ENCODE assay signal across 8 mouse cellular contexts in the genomic region with DNA sequence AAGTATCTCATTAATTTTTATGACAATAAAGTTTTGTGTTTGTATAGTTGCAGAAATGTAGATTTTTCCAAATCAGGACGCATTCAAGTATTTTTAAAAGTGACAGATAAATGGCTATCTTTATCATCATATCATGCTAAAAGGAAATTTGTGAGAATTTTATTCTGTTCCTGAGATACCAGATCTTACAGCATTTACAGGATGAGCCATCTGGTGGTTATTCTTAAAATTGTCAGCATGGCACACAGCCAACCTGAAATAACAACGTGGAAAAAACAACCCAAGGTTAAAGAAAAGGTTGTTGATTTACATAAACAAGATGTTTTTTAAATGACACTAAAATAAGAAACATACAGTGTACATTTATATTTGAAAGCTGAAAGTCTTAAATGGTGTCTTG.
DNase-seq lines count a peak whose midpoint lies in the region; ATAC-seq and TF ChIP-seq lines count a peak whose summit lies in the region.

No protein-coding gene starts in this region.

- H3K9ac ChIP-seq in forebrain, embryonic 14.5 days (ENCODE audit: low read length): no peak overlapping the region
- no peak overlapping the region for H3K9ac ChIP-seq in forebrain, embryonic 11.5 days (ENCODE audit: low read length)
- no peak overlapping the region for H3K9ac ChIP-seq in CH12.LX (ENCODE audit: insufficient read depth, low read depth)

- H3K9me3 ChIP-seq in forebrain, embryonic 14.5 days (replicated peaks; ENCODE audit: control insufficient read depth, low read length): no peaks in the 10 kb centered on the region
- H3K9me3 ChIP-seq in forebrain, embryonic 11.5 days (ENCODE audit: control insufficient read depth, low read length): no peaks in the 10 kb centered on the region
- no peaks in the 10 kb centered on the region for H3K9me3 ChIP-seq in CH12.LX (replicated peaks; ENCODE audit: low read length)

- intact Hi-C loops in left cerebral cortex, postnatal 36 days (cut with DNase I): loop anchor here (2.0 to 10.0 kb wide), 2 partner anchors 171 to 299 kb away; partner anchors contain the start of genes Anks1b and Uhrf1bp1l

- ATAC-seq in forebrain, embryonic 14.5 days: no peak
- ATAC-seq in forebrain, embryonic 11.5 days (replicated peaks; ENCODE audit: low FRiP score): no peak

- H3K36me3 ChIP-seq in forebrain, embryonic 14.5 days (ENCODE audit: control insufficient read depth, insufficient read depth, low read length): no peaks in the 10 kb centered on the region
- H3K36me3 ChIP-seq in forebrain, embryonic 11.5 days (ENCODE audit: control insufficient read depth, insufficient read depth, low read length): no peaks in the 10 kb centered on the region
- no peaks in the 10 kb centered on the region for H3K36me3 ChIP-seq in CH12.LX (replicated peaks in 1 of 2; ENCODE audit: control insufficient read depth in 1 of 2, insufficient read depth in 1 of 2, low read length in 1 of 2)

- no peaks in the 10 kb centered on the region for H3K27me3 ChIP-seq in forebrain, embryonic 14.5 days (replicated peaks; ENCODE audit: control insufficient read depth, insufficient read depth, low read length)
- H3K27me3 ChIP-seq in forebrain, embryonic 11.5 days (ENCODE audit: control insufficient read depth, insufficient read depth, low read length): no peaks in the 10 kb centered on the region
- H3K27me3 ChIP-seq in CH12.LX (replicated peaks): no peaks in the 10 kb centered on the region

- WGBS in forebrain, embryonic 14.5 days: 45% methylated on average over 2 of the region's 2 CpGs
- 69% methylated on average over 2 of the region's 2 CpGs for WGBS in forebrain, embryonic 11.5 days

- H3K4me3 ChIP-seq in forebrain, embryonic 14.5 days (ENCODE audit: low read depth, low read length): no peak overlapping the region
- no peak overlapping the region for H3K4me3 ChIP-seq in forebrain, embryonic 11.5 days (ENCODE audit: low read depth, low read length)
- no peak overlapping the region for H3K4me3 ChIP-seq in CH12.LX (replicated peaks in 1 of 3; ENCODE audit: low read depth in 2 of 3, low read length in 2 of 3, poor library complexity in 1 of 3)

- H3K4me1 ChIP-seq in forebrain, embryonic 14.5 days (ENCODE audit: control insufficient read depth, insufficient read depth, low read length): no peaks in the 10 kb centered on the region
- H3K4me1 ChIP-seq in forebrain, embryonic 11.5 days (replicated peaks; ENCODE audit: control insufficient read depth, insufficient read depth, low read length): no peaks in the 10 kb centered on the region
- H3K4me1 ChIP-seq in CH12.LX (ENCODE audit: control insufficient read depth in 1 of 2, insufficient read depth in 2 of 2): no peaks in the 10 kb centered on the region

- DNase-seq in forebrain, embryonic 14.5 days (ENCODE audit: low spot score): peak; percentile 77
- DNase-seq in forebrain, embryonic 11.5 days (ENCODE audit: low spot score): no peak
- DNase-seq in left cerebral cortex, adult 11 months (ENCODE audit: low spot score): peak; percentile 23
- no peak for DNase-seq in left cerebral cortex, postnatal 36 days (ENCODE audit: low spot score in 2 of 2)
- DNase-seq in CH12.LX (ENCODE audit: extremely low read depth): peak; percentile 4
- DNase-seq in cerebellum, postnatal 25 days: peak; percentile 48 to 74
- no peak for DNase-seq in embryo, embryonic 11 days
- DNase-seq in urinary bladder, postnatal 36 days (ENCODE audit: low spot score in 2 of 2): no peak

- no peak for TF ChIP-seq POLR2A in CH12.LX (IDR thresholded peaks at IDR 0.05; ENCODE audit: low read depth, low read length)

- peak in 1 of 2 experiments; percentile 33; a peak in 2 of 4 replicates for TF ChIP-seq CTCF in CH12.LX (conservative IDR thresholded peaks at IDR 0.05 in 1 of 2, IDR thresholded peaks at IDR 0.05 in 1 of 2; ENCODE audit: low read depth in 2 of 2, low read length in 2 of 2)

- no peak overlapping the region for H3K4me2 ChIP-seq in forebrain, embryonic 14.5 days (ENCODE audit: low read length)
- H3K4me2 ChIP-seq in forebrain, embryonic 11.5 days (ENCODE audit: low read depth, low read length, severe bottlenecking): no peak overlapping the region
- no peak overlapping the region for H3K4me2 ChIP-seq in CH12.LX (ENCODE audit: insufficient read depth, low read depth, poor library complexity, severe bottlenecking)

- no peak for TF ChIP-seq RAD21 in CH12.LX (IDR thresholded peaks at IDR 0.05; ENCODE audit: low read depth, low read length)

- in situ Hi-C loops in CH12.LX (cut with MboI; ENCODE audit: low pct_ligation_motif_present, low pct_unique_long_range_greater_than_20kb, low sequenced_read_pairs): no loop called here

- dilution Hi-C loops in CH12.LX (cut with MboI; ENCODE audit: extremely low pct_ligation_motif_present, extremely low pct_unique_long_range_greater_than_20kb, low sequenced_read_pairs): no loop called here

- no peak overlapping the region for H3K27ac ChIP-seq in forebrain, embryonic 14.5 days (ENCODE audit: low read depth, low read length)
- no peak overlapping the region for H3K27ac ChIP-seq in forebrain, embryonic 11.5 days (ENCODE audit: low read depth, low read length)
- H3K27ac ChIP-seq in CH12.LX (ENCODE audit: insufficient read depth, low read depth): no peak overlapping the region

- no peaks in the 10 kb centered on the region for H3K79me2 ChIP-seq in CH12.LX (replicated peaks; ENCODE audit: control insufficient read depth, extremely low read depth, insufficient read depth, poor library complexity, severe bottlenecking)

- no peak for TF ChIP-seq EP300 in CH12.LX (IDR thresholded peaks at IDR 0.05; ENCODE audit: low read length)

TF ChIP-seq in CH12.LX, 34 proteins besides CTCF, POLR2A, EP300 and RAD21:
- TF ChIP-seq PAX5 (IDR thresholded peaks at IDR 0.05; ENCODE audit: low read length) (no peak), NELFE (IDR thresholded peaks at IDR 0.05; ENCODE audit: low read depth, low read length) (no peak), USF2 (conservative IDR thresholded peaks at IDR 0.05; ENCODE audit: low read depth, low read length) (no peak), MEF2A (IDR thresholded peaks at IDR 0.05; ENCODE audit: borderline replicate concordance, low read depth, low read length) (no peak), MAX (IDR thresholded peaks at IDR 0.05; ENCODE audit: low read length) (no peak), MYC (IDR thresholded peaks at IDR 0.05; ENCODE audit: low read depth, low read length) (no peak), ZC3H11A (IDR thresholded peaks at IDR 0.05; ENCODE audit: low read depth, low read length) (no peak)
TF ChIP-seq in CH12.LX: peak in this region for 0.

Comparison
In these comparisons a context has a peak if more than half of its experiments do, and no peak if none do; other contexts are left out.
1. DNase-seq: peak in forebrain, embryonic 14.5 days (single experiment), left cerebral cortex, adult 11 months (single experiment), CH12.LX (single experiment) and cerebellum, postnatal 25 days (2 of 2); none in forebrain, embryonic 11.5 days (single experiment), left cerebral cortex, postnatal 36 days (0 of 2), embryo, embryonic 11 days (single experiment) and urinary bladder, postnatal 36 days (0 of 2).